Mouse (Mus musculus): ENCODE data around the gene Acaca.

DNA sequence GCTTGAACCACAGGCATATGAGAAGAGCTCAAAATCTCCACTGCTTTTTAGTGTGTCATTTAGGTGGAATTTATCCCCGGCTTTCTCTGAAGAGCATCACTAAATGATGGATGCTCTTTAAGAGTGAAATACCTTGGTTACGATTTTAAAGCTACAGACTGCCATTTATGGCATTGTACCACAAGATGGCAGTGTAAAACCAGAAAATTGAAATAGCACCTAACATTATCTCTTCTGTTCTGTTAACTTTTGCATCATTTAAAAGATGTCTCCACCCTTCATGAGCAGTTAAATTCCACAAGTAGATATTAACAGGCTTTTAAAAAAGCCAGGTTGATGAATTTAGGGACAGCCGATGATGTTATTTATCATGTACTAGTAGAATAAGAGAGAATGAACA is 135.0 kb downstream of the Acaca start:
- TF ChIP-seq GATA1 (IDR thresholded peaks at IDR 0.05; ENCODE audit: borderline replicate concordance, low read length) (no peak), FLI1 (IDR thresholded peaks at IDR 0.05; ENCODE audit: low read length) (no peak)
